Mouse (Mus musculus) kidney, postnatal 10 days (tissue): Measurements from ENCODE around the gene Olfr777.
"Not testable (repeated sequence)": the region's sequence is repeated elsewhere in the genome, so short reads cannot be mapped to it uniquely, and the experiment has no call there.

ENCODE experiments used
- DNase-seq: peaks from one replicate; pipeline ENCODE4 v3.0.0; 2021; ENCODE audit warnings: mixed read lengths

Olfr777 gene

GRCm38 (mm10) chr10:129271081-129271535 is at the start of gene Olfr777:
Olfr777 (minus strand) TSS chr10:129271485.
- no peak for DNase-seq

DNA sequence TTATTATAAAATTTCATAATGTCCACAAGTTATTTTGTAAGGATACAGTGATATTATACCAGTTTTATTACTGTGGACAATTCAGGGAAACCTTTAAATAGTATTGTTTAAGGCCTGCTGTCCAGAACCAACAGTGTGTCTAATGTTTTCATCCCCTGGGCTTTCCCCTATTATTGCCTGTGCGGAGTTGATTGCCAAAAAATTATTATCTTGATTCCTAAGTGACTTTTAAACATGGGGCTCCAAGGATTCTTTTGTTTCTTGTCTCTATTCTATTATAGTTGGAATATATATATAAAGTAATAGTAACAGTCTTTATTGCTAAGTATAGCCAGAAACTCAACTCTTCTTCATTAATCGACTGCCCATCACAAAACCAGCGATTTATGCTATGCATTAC is 46.5 kb upstream of the Olfr777 start, which contains the start of gene Olfr780:
Gene Olfr780, plus strand, starts transcription at position 301 of the 400 bp plus-strand sequence.
- DNase-seq, result no peak

- not testable (repeated sequence) for DNase-seq
Observed at GRCm38 (mm10) chr10:129313521-129313920, 42.2 kb upstream of the Olfr777 start.

GRCm38 (mm10) chr10:129312973-129313372 is 41.7 kb upstream of the Olfr777 start:
- not testable (repeated sequence) for DNase-seq

- DNase-seq, result no peak
Observed at GRCm38 (mm10) chr10:129258827-129259226, 12.5 kb downstream of the Olfr777 start, which contains the start of gene Olfr776. Olfr776 (plus strand) TSS chr10:129259127.

GRCm38 (mm10) chr10:129248112-129248511 is 23.2 kb downstream of the Olfr777 start, which contains the start of gene Olfr775:
Olfr775 (plus strand) TSS chr10:129248412.
- DNase-seq, result no peak

DNA sequence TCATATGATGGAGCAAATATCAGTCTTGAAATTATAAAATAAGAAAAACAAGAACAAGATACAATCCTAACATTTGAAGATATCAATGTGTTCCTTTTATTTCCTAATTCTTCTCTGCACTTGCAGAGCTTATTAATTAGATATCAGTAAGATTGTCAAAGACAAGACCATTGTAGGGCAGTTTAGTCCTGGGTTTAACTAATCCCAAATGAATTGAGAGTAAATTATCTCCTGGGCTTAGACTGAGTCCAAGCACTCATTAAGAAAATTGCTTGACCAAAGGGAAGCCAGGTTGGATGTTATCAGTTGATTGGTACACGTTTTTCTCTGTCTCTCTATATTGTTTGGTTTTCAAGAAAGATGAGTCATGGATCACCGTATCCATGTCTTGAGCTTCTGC is 35.4 kb downstream of the Olfr777 start, which contains the start of gene Olfr774:
Gene Olfr774, plus strand, starts transcription at position 301 of the 400 bp plus-strand sequence.
- no peak for DNase-seq

GRCm38 (mm10) chr10:129230737-129231136 is 40.5 kb downstream of the Olfr777 start:
- DNase-seq, result no peak
